Mouse (Mus musculus): Measurements from ENCODE around the gene Kidins220. TPM values are rescaled to one million over a fixed set of nuclear protein-coding genes. Genes with fewer than 3 reads are reported as not detected.

Gene Kidins220
- polyA plus RNA-seq, 1 experiment from 2014 or later = 121 TPM

GRCm38 (mm10) chr12:24943427-24943826 lies 31.3 kb upstream of the Kidins220 start:
- Histone ChIP-seq H3K4me3 (no peak overlapping the region), H3K27ac (no peak overlapping the region), H3K9ac (no peak overlapping the region), H3K36me3 (peaks cover 55% of the 10 kb centered on the region), H3K27me3 (no peaks in the 10 kb centered on the region), H3K9me3 (no peaks in the 10 kb centered on the region), H3K4me2 (no peak overlapping the region), H3K4me1 (replicated peaks) (no peaks in the 10 kb centered on the region)
- 93% methylated on average over 4 of the region's 4 CpGs for WGBS
- ATAC-seq (ENCODE audit: low FRiP score) = no peak

GRCm38 (mm10) chr12:24944597-24944996 lies 30.1 kb upstream of the Kidins220 start:
- Histone ChIP-seq H3K9me3 (no peaks in the 10 kb centered on the region), H3K27me3 (no peaks in the 10 kb centered on the region), H3K36me3 (peaks cover 58% of the 10 kb centered on the region), H3K27ac (no peak overlapping the region), H3K4me2 (no peak overlapping the region), H3K4me3 (no peak overlapping the region), H3K9ac (no peak overlapping the region), H3K4me1 (replicated peaks) (no peaks in the 10 kb centered on the region)
- ATAC-seq (ENCODE audit: low FRiP score) = no peak
- WGBS = 97% methylated on average over 7 of the region's 7 CpGs

GRCm38 (mm10) chr12:24947065-24947464 lies 27.7 kb upstream of the Kidins220 start:
- H3K27ac ChIP-seq = no peak overlapping the region
- H3K4me3 ChIP-seq = no peak overlapping the region
- no peaks in the 10 kb centered on the region for H3K27me3 ChIP-seq
- ATAC-seq (ENCODE audit: low FRiP score) = no peak
- 94% methylated on average over 14 of the region's 14 CpGs for WGBS
- no peaks in the 10 kb centered on the region for H3K9me3 ChIP-seq
- H3K4me1 ChIP-seq (replicated peaks) = no peaks in the 10 kb centered on the region
- no peak overlapping the region for H3K4me2 ChIP-seq
- H3K9ac ChIP-seq = no peak overlapping the region
- peaks cover 54% of the 10 kb centered on the region for H3K36me3 ChIP-seq

- no peaks in the 10 kb centered on the region for H3K4me1 ChIP-seq (replicated peaks)
- H3K4me2 ChIP-seq = no peak overlapping the region
- peaks cover 53% of the 10 kb centered on the region for H3K36me3 ChIP-seq
- no peaks in the 10 kb centered on the region for H3K27me3 ChIP-seq
- H3K9me3 ChIP-seq = no peaks in the 10 kb centered on the region
- no peak overlapping the region for H3K4me3 ChIP-seq
- no peak overlapping the region for H3K9ac ChIP-seq
- 63% methylated on average over 3 of the region's 3 CpGs for WGBS
- H3K27ac ChIP-seq = no peak overlapping the region
- ATAC-seq (ENCODE audit: low FRiP score) = 0 out of 2 replicates have a peak, but pooled peaks have one; percentile 22
Measured at GRCm38 (mm10) chr12:24948344-24948743, 26.4 kb upstream of the Kidins220 start.

- Histone ChIP-seq H3K4me3 (no peak overlapping the region), H3K9me3 (no peaks in the 10 kb centered on the region), H3K27ac (no peak overlapping the region), H3K36me3 (peaks cover 69% of the 10 kb centered on the region), H3K9ac (no peak overlapping the region), H3K27me3 (no peaks in the 10 kb centered on the region), H3K4me1 (replicated peaks) (no peaks in the 10 kb centered on the region), H3K4me2 (no peak overlapping the region)
- 90% methylated on average over 7 of the region's 7 CpGs for WGBS
- no peak for ATAC-seq (ENCODE audit: low FRiP score)
Measured at GRCm38 (mm10) chr12:24950376-24951046, 24.2 kb upstream of the Kidins220 start.

GRCm38 (mm10) chr12:24952147-24952546 lies 22.6 kb upstream of the Kidins220 start:
- Histone ChIP-seq H3K4me1 (replicated peaks) (no peaks in the 10 kb centered on the region), H3K4me2 (no peak overlapping the region), H3K36me3 (peaks cover 74% of the 10 kb centered on the region), H3K4me3 (no peak overlapping the region), H3K27ac (no peak overlapping the region; the same call in 1 of the 2 replicates), H3K9me3 (no peaks in the 10 kb centered on the region), H3K27me3 (no peaks in the 10 kb centered on the region), H3K9ac (no peak overlapping the region)
- peak; percentile 41; the same call in 1 of the 2 replicates for ATAC-seq (ENCODE audit: low FRiP score)
- WGBS = 66% methylated on average over 6 of the region's 6 CpGs

- WGBS = 92% methylated on average over 9 of the region's 9 CpGs
Measured at GRCm38 (mm10) chr12:24955137-24955536, 19.6 kb upstream of the Kidins220 start.

GRCm38 (mm10) chr12:24958526-24958925 lies 16.2 kb upstream of the Kidins220 start:
- Histone ChIP-seq H3K4me3 (no peak overlapping the region), H3K4me2 (no peak overlapping the region), H3K4me1 (replicated peaks) (no peaks in the 10 kb centered on the region), H3K27ac (no peak overlapping the region), H3K36me3 (peaks cover 67% of the 10 kb centered on the region), H3K9me3 (no peaks in the 10 kb centered on the region), H3K9ac (no peak overlapping the region), H3K27me3 (no peaks in the 10 kb centered on the region)
- no peak for ATAC-seq (ENCODE audit: low FRiP score)
- WGBS = 93% methylated on average over 3 of the region's 3 CpGs

More at GRCm38 (mm10) chr12:24955137-24955536, 19.6 kb upstream of the Kidins220 start:
- Histone ChIP-seq H3K9ac (no peak overlapping the region), H3K4me2 (no peak overlapping the region), H3K27ac (no peak overlapping the region), H3K4me3 (no peak overlapping the region), H3K9me3 (no peaks in the 10 kb centered on the region), H3K27me3 (no peaks in the 10 kb centered on the region), H3K4me1 (replicated peaks) (no peaks in the 10 kb centered on the region), H3K36me3 (peaks cover 87% of the 10 kb centered on the region)
- ATAC-seq (ENCODE audit: low FRiP score) = no peak

- Histone ChIP-seq H3K27me3 (no peaks in the 10 kb centered on the region), H3K4me2 (no peak overlapping the region), H3K27ac (no peak overlapping the region), H3K36me3 (peaks cover 40% of the 10 kb centered on the region), H3K4me3 (no peak overlapping the region), H3K4me1 (replicated peaks) (no peaks in the 10 kb centered on the region), H3K9ac (no peak overlapping the region), H3K9me3 (peaks cover 3% of the 10 kb centered on the region; the same call in 1 of the 2 replicates)
- 95% methylated on average over 7 of the region's 7 CpGs for WGBS
- no peak for ATAC-seq (ENCODE audit: low FRiP score)
Measured at GRCm38 (mm10) chr12:24961821-24962220, 12.9 kb upstream of the Kidins220 start.

GRCm38 (mm10) chr12:24962362-24962967 lies 12.3 kb upstream of the Kidins220 start:
- Histone ChIP-seq H3K4me1 (replicated peaks) (no peaks in the 10 kb centered on the region), H3K9me3 (peaks cover 5% of the 10 kb centered on the region; the same call in 1 of the 2 replicates), H3K4me3 (no peak overlapping the region), H3K36me3 (peaks cover 35% of the 10 kb centered on the region), H3K9ac (no peak overlapping the region), H3K27me3 (no peaks in the 10 kb centered on the region), H3K27ac (no peak overlapping the region), H3K4me2 (no peak overlapping the region)
- WGBS = 82% methylated on average over 11 of the region's 11 CpGs
- ATAC-seq (ENCODE audit: low FRiP score) = no peak

GRCm38 (mm10) chr12:24963393-24964022 lies 11.2 kb upstream of the Kidins220 start:
- 80% methylated on average over 13 of the region's 13 CpGs for WGBS
- Histone ChIP-seq H3K9ac (no peak overlapping the region), H3K36me3 (peaks cover 25% of the 10 kb centered on the region), H3K4me1 (replicated peaks) (no peaks in the 10 kb centered on the region), H3K27me3 (no peaks in the 10 kb centered on the region), H3K4me2 (no peak overlapping the region), H3K4me3 (no peak overlapping the region), H3K27ac (no peak overlapping the region; the same call in 1 of the 2 replicates), H3K9me3 (peaks cover 5% of the 10 kb centered on the region; the same call in 1 of the 2 replicates)
- no peak for ATAC-seq (ENCODE audit: low FRiP score)

- Histone ChIP-seq H3K4me3 (no peak overlapping the region), H3K27ac (no peak overlapping the region), H3K9ac (no peak overlapping the region), H3K27me3 (no peaks in the 10 kb centered on the region), H3K4me2 (no peak overlapping the region), H3K9me3 (peaks cover 5% of the 10 kb centered on the region; the same call in 1 of the 2 replicates), H3K4me1 (replicated peaks) (no peaks in the 10 kb centered on the region), H3K36me3 (peaks cover 9% of the 10 kb centered on the region)
- ATAC-seq (ENCODE audit: low FRiP score) = no peak
- 88% methylated on average over 6 of the region's 6 CpGs for WGBS
Measured at GRCm38 (mm10) chr12:24965406-24965805, 9.3 kb upstream of the Kidins220 start.
